Mouse (Mus musculus) 416B (cell line): ENCODE results near the gene Chpf.

Experiments
- DNase-seq: peaks from one replicate; pipeline ENCODE4 v3.0.0; 2011; ENCODE audit warnings: low read depth

Chpf gene

GRCm38 (mm10) chr1:75458025-75458788 is 20.9 kb downstream of the Chpf start:
- DNase-seq: no peak

GRCm38 (mm10) chr1:75457710-75458024 is 21.4 kb downstream of the Chpf start:
- DNase-seq: no peak

- DNase-seq: no peak
Observed at GRCm38 (mm10) chr1:75456746-75457564, 22.2 kb downstream of the Chpf start.

- DNase-seq: no peak
Observed at GRCm38 (mm10) chr1:75455948-75456347, 23.2 kb downstream of the Chpf start.

GRCm38 (mm10) chr1:75455433-75455832 is 23.7 kb downstream of the Chpf start:
- no peak for DNase-seq

GRCm38 (mm10) chr1:75451900-75452299 is 27.2 kb downstream of the Chpf start:
- no peak for DNase-seq

GRCm38 (mm10) chr1:75450314-75451005 is 28.6 kb downstream of the Chpf start, which contains the start of gene Asic4:
Gene Asic4, plus strand, starts transcription at chr1:75450436.
- no peak for DNase-seq

GRCm38 (mm10) chr1:75449377-75450135 is 29.6 kb downstream of the Chpf start:
- DNase-seq: peak; percentile 9

GRCm38 (mm10) chr1:75448937-75449336 is 30.2 kb downstream of the Chpf start:
- no peak for DNase-seq

GRCm38 (mm10) chr1:75448052-75448431 is 31.1 kb downstream of the Chpf start:
- DNase-seq: no peak

- no peak for DNase-seq
Observed at GRCm38 (mm10) chr1:75447265-75448051, 31.6 kb downstream of the Chpf start.

- no peak for DNase-seq
Observed at GRCm38 (mm10) chr1:75446656-75447055, 32.5 kb downstream of the Chpf start.

GRCm38 (mm10) chr1:75445751-75446611 is 33.1 kb downstream of the Chpf start:
- peak; percentile 60 for DNase-seq

GRCm38 (mm10) chr1:75445141-75445701 is 33.9 kb downstream of the Chpf start:
- no peak for DNase-seq

GRCm38 (mm10) chr1:75444208-75444607 is 34.9 kb downstream of the Chpf start:
- no peak for DNase-seq

- DNase-seq: no peak
Observed at GRCm38 (mm10) chr1:75443247-75444024, 35.7 kb downstream of the Chpf start.

GRCm38 (mm10) chr1:75442811-75443210 is 36.3 kb downstream of the Chpf start:
- no peak for DNase-seq

- no peak for DNase-seq
Observed at GRCm38 (mm10) chr1:75442171-75442570, 36.9 kb downstream of the Chpf start.

- DNase-seq: no peak
Observed at GRCm38 (mm10) chr1:75441471-75441996, 37.6 kb downstream of the Chpf start.
